Mouse (Mus musculus): ENCODE data around the gene Mtch2. TPM values are rescaled to one million over a fixed set of nuclear protein-coding genes. Genes with fewer than 3 reads are reported as not detected.

The Mtch2 gene
- polyA plus RNA-seq, 1 experiment: 495 TPM

GRCm38 (mm10) chr2:90864184-90864583 is 17.2 kb downstream of the Mtch2 start:
- H3K27me3 ChIP-seq (ENCODE audit: control insufficient read depth, insufficient read depth, low read length): no peaks in the 10 kb centered on the region
- H3K36me3 ChIP-seq (ENCODE audit: control insufficient read depth, insufficient read depth, low read length): peaks cover 5% of the 10 kb centered on the region
- no peak overlapping the region for H3K27ac ChIP-seq (ENCODE audit: control insufficient read depth, insufficient read depth, low read depth, low read length)
- no peaks in the 10 kb centered on the region for H3K4me1 ChIP-seq (ENCODE audit: control insufficient read depth, insufficient read depth, low read length)
- H3K4me3 ChIP-seq (ENCODE audit: control insufficient read depth, low read depth, low read length): no peak overlapping the region
- TF ChIP-seq POLR2A (IDR thresholded peaks at IDR 0.05; ENCODE audit: control insufficient read depth, low read depth, low read length) (no peak), CTCF (IDR thresholded peaks at IDR 0.05; ENCODE audit: control insufficient read depth, insufficient read depth, insufficient replicate concordance, low read depth, low read length) (no peak)

GRCm38 (mm10) chr2:90866524-90866923 is 19.6 kb downstream of the Mtch2 start:
- Histone ChIP-seq H3K36me3 (ENCODE audit: control insufficient read depth, insufficient read depth, low read length) (peaks cover 2% of the 10 kb centered on the region; the same call in 1 of the 2 replicates), H3K27me3 (ENCODE audit: control insufficient read depth, insufficient read depth, low read length) (no peaks in the 10 kb centered on the region), H3K27ac (ENCODE audit: control insufficient read depth, insufficient read depth, low read depth, low read length) (no peak overlapping the region), H3K4me1 (ENCODE audit: control insufficient read depth, insufficient read depth, low read length) (peaks cover 3% of the 10 kb centered on the region; the same call in 1 of the 2 replicates), H3K4me3 (ENCODE audit: control insufficient read depth, low read depth, low read length) (no peak overlapping the region)
- TF ChIP-seq POLR2A (IDR thresholded peaks at IDR 0.05; ENCODE audit: control insufficient read depth, low read depth, low read length): no peak
- peak; percentile 73; the same call in 1 of the 2 replicates for TF ChIP-seq CTCF (IDR thresholded peaks at IDR 0.05; ENCODE audit: control insufficient read depth, insufficient read depth, insufficient replicate concordance, low read depth, low read length)

GRCm38 (mm10) chr2:90870136-90870601 is 23.2 kb downstream of the Mtch2 start:
- no peak overlapping the region for H3K4me3 ChIP-seq (ENCODE audit: control insufficient read depth, low read depth, low read length)
- peaks cover 3% of the 10 kb centered on the region; the same call in 1 of the 2 replicates for H3K4me1 ChIP-seq (ENCODE audit: control insufficient read depth, insufficient read depth, low read length)
- no peaks in the 10 kb centered on the region for H3K27me3 ChIP-seq (ENCODE audit: control insufficient read depth, insufficient read depth, low read length)
- no peaks in the 10 kb centered on the region for H3K36me3 ChIP-seq (ENCODE audit: control insufficient read depth, insufficient read depth, low read length)
- H3K27ac ChIP-seq (ENCODE audit: control insufficient read depth, insufficient read depth, low read depth, low read length): peak overlapping the region; percentile 39; the same call in 1 of the 2 replicates
- TF ChIP-seq CTCF (IDR thresholded peaks at IDR 0.05; ENCODE audit: control insufficient read depth, insufficient read depth, insufficient replicate concordance, low read depth, low read length) (no peak), POLR2A (IDR thresholded peaks at IDR 0.05; ENCODE audit: control insufficient read depth, low read depth, low read length) (no peak)

GRCm38 (mm10) chr2:90871180-90871961 is 24.4 kb downstream of the Mtch2 start:
- TF ChIP-seq POLR2A (IDR thresholded peaks at IDR 0.05; ENCODE audit: control insufficient read depth, low read depth, low read length) (no peak), CTCF (IDR thresholded peaks at IDR 0.05; ENCODE audit: control insufficient read depth, insufficient read depth, insufficient replicate concordance, low read depth, low read length) (no peak)
- H3K4me1 ChIP-seq (ENCODE audit: control insufficient read depth, insufficient read depth, low read length): peaks cover 3% of the 10 kb centered on the region; the same call in 1 of the 2 replicates
- H3K27ac ChIP-seq (ENCODE audit: control insufficient read depth, insufficient read depth, low read depth, low read length): no peak overlapping the region
- no peaks in the 10 kb centered on the region for H3K27me3 ChIP-seq (ENCODE audit: control insufficient read depth, insufficient read depth, low read length)
- H3K36me3 ChIP-seq (ENCODE audit: control insufficient read depth, insufficient read depth, low read length): no peaks in the 10 kb centered on the region
- H3K4me3 ChIP-seq (ENCODE audit: control insufficient read depth, low read depth, low read length): no peak overlapping the region

- TF ChIP-seq CTCF (IDR thresholded peaks at IDR 0.05; ENCODE audit: control insufficient read depth, insufficient read depth, insufficient replicate concordance, low read depth, low read length) (no peak), POLR2A (IDR thresholded peaks at IDR 0.05; ENCODE audit: control insufficient read depth, low read depth, low read length) (no peak)
- peaks cover 3% of the 10 kb centered on the region; the same call in 1 of the 2 replicates for H3K4me1 ChIP-seq (ENCODE audit: control insufficient read depth, insufficient read depth, low read length)
- no peak overlapping the region for H3K27ac ChIP-seq (ENCODE audit: control insufficient read depth, insufficient read depth, low read depth, low read length)
- H3K4me3 ChIP-seq (ENCODE audit: control insufficient read depth, low read depth, low read length): no peak overlapping the region
- H3K36me3 ChIP-seq (ENCODE audit: control insufficient read depth, insufficient read depth, low read length): no peaks in the 10 kb centered on the region
- H3K27me3 ChIP-seq (ENCODE audit: control insufficient read depth, insufficient read depth, low read length): no peaks in the 10 kb centered on the region
Measured at GRCm38 (mm10) chr2:90874025-90874424, 27.1 kb downstream of the Mtch2 start.

- no peaks in the 10 kb centered on the region; the same call in 1 of the 2 replicates for H3K4me1 ChIP-seq (ENCODE audit: control insufficient read depth, insufficient read depth, low read length)
- no peaks in the 10 kb centered on the region for H3K36me3 ChIP-seq (ENCODE audit: control insufficient read depth, insufficient read depth, low read length)
- no peaks in the 10 kb centered on the region for H3K27me3 ChIP-seq (ENCODE audit: control insufficient read depth, insufficient read depth, low read length)
- H3K4me3 ChIP-seq (ENCODE audit: control insufficient read depth, low read depth, low read length): no peak overlapping the region
- H3K27ac ChIP-seq (ENCODE audit: control insufficient read depth, insufficient read depth, low read depth, low read length): no peak overlapping the region
- TF ChIP-seq CTCF (IDR thresholded peaks at IDR 0.05; ENCODE audit: control insufficient read depth, insufficient read depth, insufficient replicate concordance, low read depth, low read length) (no peak), POLR2A (IDR thresholded peaks at IDR 0.05; ENCODE audit: control insufficient read depth, low read depth, low read length) (no peak)
Measured at GRCm38 (mm10) chr2:90875239-90875638, 28.3 kb downstream of the Mtch2 start.

- H3K36me3 ChIP-seq (ENCODE audit: control insufficient read depth, insufficient read depth, low read length): no peaks in the 10 kb centered on the region
Measured at GRCm38 (mm10) chr2:90877584-90878259, 30.8 kb downstream of the Mtch2 start.

More at GRCm38 (mm10) chr2:90877584-90878259, 30.8 kb downstream of the Mtch2 start:
- Histone ChIP-seq H3K27ac (ENCODE audit: control insufficient read depth, insufficient read depth, low read depth, low read length) (no peak overlapping the region), H3K27me3 (ENCODE audit: control insufficient read depth, insufficient read depth, low read length) (no peaks in the 10 kb centered on the region), H3K4me1 (ENCODE audit: control insufficient read depth, insufficient read depth, low read length) (no peaks in the 10 kb centered on the region), H3K4me3 (ENCODE audit: control insufficient read depth, low read depth, low read length) (no peak overlapping the region)
- TF ChIP-seq POLR2A (IDR thresholded peaks at IDR 0.05; ENCODE audit: control insufficient read depth, low read depth, low read length) (no peak), CTCF (IDR thresholded peaks at IDR 0.05; ENCODE audit: control insufficient read depth, insufficient read depth, insufficient replicate concordance, low read depth, low read length) (no peak)
